Mouse (Mus musculus): ENCODE data around the gene Sult2a2.
"Not testable (repeated sequence)": the region's sequence is repeated elsewhere in the genome, so short reads cannot be mapped to it uniquely, and the experiment has no call there.

The Sult2a2 gene

GRCm38 (mm10) chr7:13733205-13733604, at the start of gene Sult2a2:
Gene Sult2a2, plus strand, starts transcription at chr7:13733505.
- DNase-seq (ENCODE audit: low spot score in 2 of 2) = not testable (repeated sequence)

GRCm38 (mm10) chr7:13813913-13814312, 80.6 kb downstream of the Sult2a2 start:
- DNase-seq (ENCODE audit: low spot score in 2 of 2) = no peak

Measured in natural killer cell, adult 2 months (primary cell).